Mouse (Mus musculus) CH12F3 (cell line): ENCODE results near the gene Gm45021.

Experiments used
- in situ Hi-C: fragments of 300-500 bp; cut with MboI; formaldehyde crosslinking; loops from 2 replicates; pipeline ENCODE4 v1.14.3; 2020; ENCODE audit warnings: low sequenced_read_pairs

Gene Gm45021

GRCm38 (mm10) chr6:48646995-48647394, 57.6 kb downstream of the Gm45021 start, which contains the start of gene Gimap8:
TSS of gene Gimap8 (plus strand) at chr6:48647234.
- in situ Hi-C loops = loop anchor here (5.0 kb wide), 1 partner anchor 120 kb away; no protein-coding TSS in a partner anchor

DNA sequence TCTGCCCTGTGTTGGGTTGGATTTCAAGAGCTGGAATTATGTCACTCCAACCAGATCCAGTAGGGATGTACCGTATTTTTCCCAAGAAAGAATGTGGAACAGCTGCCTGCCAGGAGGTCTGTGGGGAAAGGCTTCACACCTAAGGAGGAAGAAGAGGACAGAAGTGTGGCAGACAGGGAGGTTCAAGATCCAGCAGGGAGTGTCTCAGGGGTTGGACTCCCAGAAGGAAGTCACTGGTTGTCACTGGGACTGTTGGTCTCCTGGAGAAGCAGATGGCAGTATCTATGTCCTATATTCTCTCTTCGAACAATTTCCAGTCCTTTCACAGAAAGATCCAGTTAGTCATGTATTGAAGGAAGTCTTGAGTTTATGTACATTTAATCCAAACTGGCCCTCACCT, 58.2 kb downstream of the Gm45021 start:
- in situ Hi-C loops = loop anchor here (5.0 kb wide), 1 partner anchor 120 kb away; no protein-coding TSS in a partner anchor

DNA sequence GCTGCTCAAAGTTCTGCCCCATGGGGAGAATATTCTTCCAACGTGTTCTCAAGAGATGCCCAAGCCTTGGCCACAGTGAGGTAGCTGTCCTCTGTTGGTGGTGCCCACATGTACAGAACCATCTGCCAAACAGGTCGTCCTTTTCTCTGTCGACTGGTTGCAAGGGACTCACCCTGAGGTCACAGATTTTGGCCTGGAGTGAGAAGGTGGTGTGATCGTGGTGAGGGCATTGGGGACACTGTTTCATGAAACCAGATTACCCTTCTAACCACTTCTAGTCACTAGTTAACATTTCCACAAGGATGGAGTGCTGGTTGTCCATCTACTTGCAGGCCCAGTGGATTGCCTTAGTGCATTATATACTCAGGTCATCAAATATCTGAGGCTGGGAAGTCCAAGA, 59.4 kb downstream of the Gm45021 start:
- in situ Hi-C loops = loop anchor here (5.0 kb wide), 1 partner anchor 119 kb away; no protein-coding TSS in a partner anchor

- in situ Hi-C loops = loop anchor here (10.0 kb wide), 1 partner anchor 305 kb away; no protein-coding TSS in a partner anchor
Measured at GRCm38 (mm10) chr6:48650041-48650440, 60.6 kb downstream of the Gm45021 start.

GRCm38 (mm10) chr6:48658721-48659120, 69.3 kb downstream of the Gm45021 start:
- in situ Hi-C loops = loop anchor here (10.0 kb wide), 1 partner anchor 296 kb away; no protein-coding TSS in a partner anchor
